Mouse (Mus musculus): ENCODE measurements around the gene Mrpl52. TPM values are rescaled to one million over a fixed set of nuclear protein-coding genes. Genes with fewer than 3 reads are reported as not detected.
A peak's percentile ranks its signal among the peaks of the same experiment; 100 is the strongest.

The Mrpl52 gene
- polyA plus RNA-seq, 1 experiment from 2014 or later: 239 TPM

- no peak for ATAC-seq
Measured at GRCm38 (mm10) chr14:54453566-54453965, 26.9 kb downstream of the Mrpl52 start.

GRCm38 (mm10) chr14:54454669-54455528 is 28.2 kb downstream of the Mrpl52 start:
- no peaks in the 10 kb centered on the region for H3K9me3 ChIP-seq (ENCODE audit: control insufficient read depth, low read length)
- H3K4me3 ChIP-seq (replicated peaks; ENCODE audit: low read length): no peak overlapping the region
- H3K9ac ChIP-seq (replicated peaks; ENCODE audit: low read depth, low read length): no peak overlapping the region
- no peak overlapping the region for H3K4me2 ChIP-seq (ENCODE audit: low read length)
- H3K27ac ChIP-seq (ENCODE audit: low read length): no peak overlapping the region
- no peaks in the 10 kb centered on the region for H3K27me3 ChIP-seq (replicated peaks; ENCODE audit: control insufficient read depth, insufficient read depth, low read length)
- no peaks in the 10 kb centered on the region for H3K4me1 ChIP-seq (replicated peaks; ENCODE audit: control insufficient read depth, insufficient read depth, low read length)
- 87% methylated on average over 11 of the region's 11 CpGs for WGBS
- no peaks in the 10 kb centered on the region for H3K36me3 ChIP-seq (ENCODE audit: control insufficient read depth, insufficient read depth)
- ATAC-seq: no peak

More at GRCm38 (mm10) chr14:54453566-54453965, 26.9 kb downstream of the Mrpl52 start:
- no peak overlapping the region for H3K4me2 ChIP-seq (ENCODE audit: low read length)
- 85% methylated on average over 9 of the region's 9 CpGs for WGBS
- no peaks in the 10 kb centered on the region for H3K36me3 ChIP-seq (ENCODE audit: control insufficient read depth, insufficient read depth)
- H3K4me3 ChIP-seq (replicated peaks; ENCODE audit: low read length): no peak overlapping the region
- no peaks in the 10 kb centered on the region for H3K27me3 ChIP-seq (replicated peaks; ENCODE audit: control insufficient read depth, insufficient read depth, low read length)
- no peak overlapping the region for H3K27ac ChIP-seq (ENCODE audit: low read length)
- peaks cover 3% of the 10 kb centered on the region; the same call in 1 of the 2 replicates for H3K4me1 ChIP-seq (replicated peaks; ENCODE audit: control insufficient read depth, insufficient read depth, low read length)
- no peak overlapping the region for H3K9ac ChIP-seq (replicated peaks; ENCODE audit: low read depth, low read length)
- H3K9me3 ChIP-seq (ENCODE audit: control insufficient read depth, low read length): no peaks in the 10 kb centered on the region

- Histone ChIP-seq H3K9ac (replicated peaks; ENCODE audit: low read depth, low read length) (no peak overlapping the region), H3K27me3 (replicated peaks; ENCODE audit: control insufficient read depth, insufficient read depth, low read length) (no peaks in the 10 kb centered on the region), H3K4me1 (replicated peaks; ENCODE audit: control insufficient read depth, insufficient read depth, low read length) (no peaks in the 10 kb centered on the region), H3K9me3 (ENCODE audit: control insufficient read depth, low read length) (no peaks in the 10 kb centered on the region), H3K36me3 (ENCODE audit: control insufficient read depth, insufficient read depth) (no peaks in the 10 kb centered on the region), H3K27ac (ENCODE audit: low read length) (no peak overlapping the region), H3K4me2 (ENCODE audit: low read length) (no peak overlapping the region), H3K4me3 (replicated peaks; ENCODE audit: low read length) (no peak overlapping the region)
- 91% methylated on average over 14 of the region's 14 CpGs for WGBS
- ATAC-seq: no peak
Measured at GRCm38 (mm10) chr14:54457907-54458569, 31.3 kb downstream of the Mrpl52 start.

GRCm38 (mm10) chr14:54462146-54462545 is 35.4 kb downstream of the Mrpl52 start:
- 83% methylated on average over 4 of the region's 4 CpGs for WGBS
- no peak overlapping the region for H3K4me2 ChIP-seq (ENCODE audit: low read length)

GRCm38 (mm10) chr14:54463108-54463958 is 36.6 kb downstream of the Mrpl52 start:
- ATAC-seq: peak; percentile 69
- Histone ChIP-seq H3K9me3 (ENCODE audit: control insufficient read depth, low read length) (no peaks in the 10 kb centered on the region), H3K9ac (replicated peaks; ENCODE audit: low read depth, low read length) (peak overlapping the region; percentile 84), H3K4me3 (replicated peaks; ENCODE audit: low read length) (peak overlapping the region; percentile 87), H3K27me3 (replicated peaks; ENCODE audit: control insufficient read depth, insufficient read depth, low read length) (no peaks in the 10 kb centered on the region), H3K27ac (ENCODE audit: low read length) (peak overlapping the region; percentile 72), H3K4me1 (replicated peaks; ENCODE audit: control insufficient read depth, insufficient read depth, low read length) (peaks cover 13% of the 10 kb centered on the region), H3K36me3 (ENCODE audit: control insufficient read depth, insufficient read depth) (peaks cover 5% of the 10 kb centered on the region; the same call in 1 of the 2 replicates), H3K4me2 (ENCODE audit: low read length) (peak overlapping the region; percentile 70)
- 15% methylated on average over 12 of the region's 12 CpGs for WGBS

More at GRCm38 (mm10) chr14:54462146-54462545, 35.4 kb downstream of the Mrpl52 start:
- H3K36me3 ChIP-seq (ENCODE audit: control insufficient read depth, insufficient read depth): no peaks in the 10 kb centered on the region
- no peaks in the 10 kb centered on the region for H3K9me3 ChIP-seq (ENCODE audit: control insufficient read depth, low read length)
- ATAC-seq: no peak
- H3K4me1 ChIP-seq (replicated peaks; ENCODE audit: control insufficient read depth, insufficient read depth, low read length): peaks cover 13% of the 10 kb centered on the region
- H3K4me3 ChIP-seq (replicated peaks; ENCODE audit: low read length): no peak overlapping the region
- no peak overlapping the region for H3K27ac ChIP-seq (ENCODE audit: low read length)
- no peaks in the 10 kb centered on the region for H3K27me3 ChIP-seq (replicated peaks; ENCODE audit: control insufficient read depth, insufficient read depth, low read length)
- H3K9ac ChIP-seq (replicated peaks; ENCODE audit: low read depth, low read length): no peak overlapping the region

- Histone ChIP-seq H3K9ac (replicated peaks; ENCODE audit: low read depth, low read length) (peak within 1 kb of the TSS; percentile 84), H3K4me2 (ENCODE audit: low read length) (peak within 1 kb of the TSS; percentile 70), H3K4me3 (replicated peaks; ENCODE audit: low read length) (peak within 1 kb of the TSS; percentile 87), H3K4me1 (replicated peaks; ENCODE audit: control insufficient read depth, insufficient read depth, low read length) (peaks cover 13% of the 10 kb centered on the region), H3K36me3 (ENCODE audit: control insufficient read depth, insufficient read depth) (peaks cover 5% of the 10 kb centered on the region), H3K9me3 (ENCODE audit: control insufficient read depth, low read length) (no peaks in the 10 kb centered on the region), H3K27ac (ENCODE audit: low read length) (peak within 1 kb of the TSS; percentile 72), H3K27me3 (replicated peaks; ENCODE audit: control insufficient read depth, insufficient read depth, low read length) (no peaks in the 10 kb centered on the region)
- peak; percentile 91 for ATAC-seq
- WGBS: 0% methylated on average over 35 of the region's 35 CpGs
Measured at GRCm38 (mm10) chr14:54463959-54464292, 37.2 kb downstream of the Mrpl52 start, which contains the start of gene Lrp10. Gene Lrp10 (plus strand): TSS chr14:54464137.

GRCm38 (mm10) chr14:54464293-54465005 is 37.7 kb downstream of the Mrpl52 start:
- peak overlapping the region; percentile 41 for H3K27ac ChIP-seq (ENCODE audit: low read length)
- H3K27me3 ChIP-seq (replicated peaks; ENCODE audit: control insufficient read depth, insufficient read depth, low read length): no peaks in the 10 kb centered on the region
- WGBS: 1% methylated on average over 56 of the region's 57 CpGs
- peaks cover 10% of the 10 kb centered on the region for H3K36me3 ChIP-seq (ENCODE audit: control insufficient read depth, insufficient read depth)
- peak overlapping the region; percentile 70 for H3K4me2 ChIP-seq (ENCODE audit: low read length)
- ATAC-seq: peak; percentile 72
- H3K4me3 ChIP-seq (replicated peaks; ENCODE audit: low read length): peak overlapping the region; percentile 87
- peaks cover 13% of the 10 kb centered on the region for H3K4me1 ChIP-seq (replicated peaks; ENCODE audit: control insufficient read depth, insufficient read depth, low read length)
- no peaks in the 10 kb centered on the region for H3K9me3 ChIP-seq (ENCODE audit: control insufficient read depth, low read length)
- peak overlapping the region; percentile 84 for H3K9ac ChIP-seq (replicated peaks; ENCODE audit: low read depth, low read length)

GRCm38 (mm10) chr14:54471467-54471866 is 44.8 kb downstream of the Mrpl52 start:
- ATAC-seq: no peak
- Histone ChIP-seq H3K27me3 (replicated peaks; ENCODE audit: control insufficient read depth, insufficient read depth, low read length) (no peaks in the 10 kb centered on the region), H3K4me3 (replicated peaks; ENCODE audit: low read length) (no peak overlapping the region), H3K4me2 (ENCODE audit: low read length) (no peak overlapping the region), H3K36me3 (ENCODE audit: control insufficient read depth, insufficient read depth) (peaks cover 14% of the 10 kb centered on the region), H3K9me3 (ENCODE audit: control insufficient read depth, low read length) (no peaks in the 10 kb centered on the region), H3K27ac (ENCODE audit: low read length) (no peak overlapping the region), H3K9ac (replicated peaks; ENCODE audit: low read depth, low read length) (no peak overlapping the region), H3K4me1 (replicated peaks; ENCODE audit: control insufficient read depth, insufficient read depth, low read length) (peaks cover 16% of the 10 kb centered on the region)
- 87% methylated on average over 2 of the region's 2 CpGs for WGBS

Data from forebrain, embryonic 16.5 days (tissue).